Mouse (Mus musculus) activated CD4-positive, CD25-positive, alpha-beta regulatory T cell, adult 4 months (primary cell): ENCODE results near the gene Sdr42e1. TPM values are rescaled to one million over a fixed set of nuclear protein-coding genes. Genes with fewer than 3 reads are reported as not detected.

ENCODE experiments used
- ATAC-seq: one replicate; pipeline ENCODE4 v1.8.0; 2017
- polyA plus RNA-seq, 2 experiments: library from polyadenylated mRNA; unstranded; fragments of 100-300 nt; shearing (Covaris generic); gene quantifications; one replicate each; pipeline ENCODE4 v1.2.1; 2017

Sdr42e1 gene
- 1 to 10 TPM in 1 of 2 experiments, under 1 TPM in 1; 0.93 to 1.1 TPM for polyA plus RNA-seq

- ATAC-seq = peak; percentile 86
These were observed at the start of gene Sdr42e1 for GRCm38 (mm10) chr8:117673430-117673830. Gene Sdr42e1, minus strand, starts transcription at chr8:117673689.

- no peak for ATAC-seq
These were observed 44.8 kb upstream of the Sdr42e1 start for GRCm38 (mm10) chr8:117718152-117718860.

GRCm38 (mm10) chr8:117715896-117716295 is 42.4 kb upstream of the Sdr42e1 start:
- no peak for ATAC-seq

- ATAC-seq = no peak
These were observed 41.1 kb upstream of the Sdr42e1 start for GRCm38 (mm10) chr8:117714604-117715003.

- no peak for ATAC-seq
These were observed 38.7 kb upstream of the Sdr42e1 start for GRCm38 (mm10) chr8:117712226-117712625.

- no peak for ATAC-seq
These were observed 32.7 kb upstream of the Sdr42e1 start for GRCm38 (mm10) chr8:117706141-117706540.

GRCm38 (mm10) chr8:117702701-117703100 is 29.2 kb upstream of the Sdr42e1 start:
- ATAC-seq = no peak

- no peak for ATAC-seq
These were observed 28.4 kb upstream of the Sdr42e1 start, which contains the start of gene Hsd17b2 for GRCm38 (mm10) chr8:117701859-117702258. Gene Hsd17b2, plus strand, starts transcription at chr8:117701904.

GRCm38 (mm10) chr8:117701246-117701645 is 27.8 kb upstream of the Sdr42e1 start:
- no peak for ATAC-seq

GRCm38 (mm10) chr8:117700699-117701098 is 27.2 kb upstream of the Sdr42e1 start:
- no peak for ATAC-seq

GRCm38 (mm10) chr8:117697248-117697647 is 23.8 kb upstream of the Sdr42e1 start:
- no peak for ATAC-seq

GRCm38 (mm10) chr8:117695636-117696035 is 22.1 kb upstream of the Sdr42e1 start:
- ATAC-seq = no peak

- ATAC-seq = no peak
These were observed 18.6 kb upstream of the Sdr42e1 start for GRCm38 (mm10) chr8:117692131-117692530.

- ATAC-seq = no peak
These were observed 14.4 kb upstream of the Sdr42e1 start for GRCm38 (mm10) chr8:117687890-117688289.

GRCm38 (mm10) chr8:117684504-117684903 is 11.0 kb upstream of the Sdr42e1 start:
- no peak for ATAC-seq

GRCm38 (mm10) chr8:117683925-117684472 is 10.5 kb upstream of the Sdr42e1 start:
- no peak for ATAC-seq

- no peak for ATAC-seq
These were observed 5.2 kb upstream of the Sdr42e1 start for GRCm38 (mm10) chr8:117678650-117679049.

- no peak for ATAC-seq
These were observed 3.5 kb upstream of the Sdr42e1 start for GRCm38 (mm10) chr8:117677011-117677410.

- no peak for ATAC-seq
These were observed 3.0 kb upstream of the Sdr42e1 start for GRCm38 (mm10) chr8:117676460-117676859.

- no peak for ATAC-seq
These were observed 1.7 kb upstream of the Sdr42e1 start for GRCm38 (mm10) chr8:117675171-117675570.

- no peak for ATAC-seq
These were observed 931 bp downstream of the Sdr42e1 start for GRCm38 (mm10) chr8:117672558-117672957.

- no peak for ATAC-seq
These were observed 3.0 kb downstream of the Sdr42e1 start for GRCm38 (mm10) chr8:117670461-117670860.

GRCm38 (mm10) chr8:117667349-117668124 is 6.0 kb downstream of the Sdr42e1 start:
- no peak for ATAC-seq
